Mouse (Mus musculus): ENCODE data around the gene Asic2. TPM values are rescaled to one million over a fixed set of nuclear protein-coding genes. Genes with fewer than 3 reads are reported as not detected.
A peak's percentile ranks its signal among the peaks of the same experiment; 100 is the strongest.

Gene Asic2
- polyA plus RNA-seq, 1 experiment from 2014 or later: 7.7 TPM

DNA sequence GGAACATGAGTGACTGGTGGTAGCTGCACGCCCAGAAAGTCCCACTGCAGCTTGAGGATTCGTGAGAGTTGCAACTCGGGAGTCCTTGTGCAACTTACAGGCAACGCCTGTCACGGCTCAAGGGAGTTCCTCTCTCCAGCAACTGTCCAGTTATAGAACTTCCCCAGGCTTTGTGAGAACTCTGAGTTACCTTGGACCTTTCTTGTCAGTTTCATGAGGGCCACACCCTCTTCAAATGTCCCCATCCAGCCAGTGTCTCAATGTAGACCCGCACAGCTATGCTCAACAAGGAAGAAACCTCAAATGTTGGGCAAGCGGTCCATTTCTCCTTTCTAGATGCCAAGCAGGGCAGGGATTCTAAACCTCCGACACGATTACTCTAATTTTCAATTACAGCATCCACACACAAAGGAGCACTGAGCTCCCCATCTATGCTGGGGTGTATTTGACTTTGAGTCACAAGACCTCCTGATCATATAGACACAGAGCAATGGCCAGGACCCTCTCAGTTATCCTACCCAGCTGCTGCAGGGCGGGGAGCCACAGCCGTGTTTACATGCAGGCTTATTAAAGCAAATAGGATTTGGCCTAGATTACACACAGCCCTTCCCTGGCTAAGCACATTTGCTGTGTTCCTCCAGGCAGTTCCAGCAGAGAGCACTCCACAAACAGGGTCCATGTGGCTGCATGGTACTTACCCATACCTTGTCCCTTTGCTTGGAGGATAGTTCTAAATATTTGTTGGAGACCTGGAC is 161.2 kb downstream of the Asic2 start:
- no peak overlapping the region for H3K4me2 ChIP-seq
- H3K9ac ChIP-seq: no peak overlapping the region
- no peaks in the 10 kb centered on the region for H3K9me3 ChIP-seq
- no peaks in the 10 kb centered on the region for H3K27me3 ChIP-seq
- 85% methylated on average over 11 of the region's 11 CpGs for WGBS
- no peaks in the 10 kb centered on the region for H3K36me3 ChIP-seq
- no peak overlapping the region for H3K4me3 ChIP-seq
- no peaks in the 10 kb centered on the region for H3K4me1 ChIP-seq (replicated peaks)
- no peak overlapping the region for H3K27ac ChIP-seq
- ATAC-seq (ENCODE audit: low FRiP score): no peak

GRCm38 (mm10) chr11:81803544-81803943 is 164.7 kb downstream of the Asic2 start:
- Histone ChIP-seq H3K4me2 (no peak overlapping the region), H3K4me1 (replicated peaks) (no peaks in the 10 kb centered on the region), H3K27me3 (no peaks in the 10 kb centered on the region), H3K9ac (no peak overlapping the region), H3K36me3 (no peaks in the 10 kb centered on the region), H3K27ac (no peak overlapping the region), H3K9me3 (no peaks in the 10 kb centered on the region), H3K4me3 (no peak overlapping the region)
- no peak for ATAC-seq (ENCODE audit: low FRiP score)
- WGBS: 15% methylated on average over 2 of the region's 2 CpGs

- Histone ChIP-seq H3K4me3 (no peak overlapping the region), H3K9me3 (no peaks in the 10 kb centered on the region), H3K4me1 (replicated peaks) (no peaks in the 10 kb centered on the region), H3K36me3 (no peaks in the 10 kb centered on the region), H3K27me3 (0 out of 2 replicates have a peak, but pooled peaks cover 8% of the 10 kb centered on the region), H3K27ac (no peak overlapping the region), H3K4me2 (no peak overlapping the region), H3K9ac (no peak overlapping the region)
- 70% methylated on average over 1 of the region's 1 CpGs for WGBS
- ATAC-seq (ENCODE audit: low FRiP score): no peak
These were observed 165.6 kb downstream of the Asic2 start for GRCm38 (mm10) chr11:81802614-81803013.

GRCm38 (mm10) chr11:81800899-81801298 is 167.4 kb downstream of the Asic2 start:
- ATAC-seq (ENCODE audit: low FRiP score): no peak
- 78% methylated on average over 4 of the region's 4 CpGs for WGBS

GRCm38 (mm10) chr11:81793588-81793987 is 174.7 kb downstream of the Asic2 start:
- H3K9me3 ChIP-seq: no peaks in the 10 kb centered on the region
- H3K9ac ChIP-seq: no peak overlapping the region
- H3K36me3 ChIP-seq: no peaks in the 10 kb centered on the region
- H3K4me1 ChIP-seq (replicated peaks): peaks cover 8% of the 10 kb centered on the region; the same call in 1 of the 2 replicates
- ATAC-seq (ENCODE audit: low FRiP score): no peak
- WGBS: 64% methylated on average over 2 of the region's 2 CpGs
- no peak overlapping the region for H3K4me2 ChIP-seq
- 0 out of 2 replicates have a peak, but pooled peaks cover 11% of the 10 kb centered on the region for H3K27me3 ChIP-seq
- no peak overlapping the region for H3K4me3 ChIP-seq
- no peak overlapping the region for H3K27ac ChIP-seq

More at GRCm38 (mm10) chr11:81800899-81801298, 167.4 kb downstream of the Asic2 start:
- no peak overlapping the region for H3K27ac ChIP-seq
- no peaks in the 10 kb centered on the region for H3K36me3 ChIP-seq
- no peaks in the 10 kb centered on the region for H3K9me3 ChIP-seq
- no peak overlapping the region for H3K4me2 ChIP-seq
- no peak overlapping the region for H3K4me3 ChIP-seq
- H3K9ac ChIP-seq: no peak overlapping the region
- H3K27me3 ChIP-seq: 0 out of 2 replicates have a peak, but pooled peaks cover 9% of the 10 kb centered on the region
- peaks cover 8% of the 10 kb centered on the region; the same call in 1 of the 2 replicates for H3K4me1 ChIP-seq (replicated peaks)

GRCm38 (mm10) chr11:81791579-81791978 is 176.7 kb downstream of the Asic2 start:
- 0 out of 2 replicates have a peak, but pooled peaks cover 2% of the 10 kb centered on the region for H3K27me3 ChIP-seq
- no peaks in the 10 kb centered on the region for H3K36me3 ChIP-seq
- 59% methylated on average over 1 of the region's 1 CpGs for WGBS
- H3K9me3 ChIP-seq: no peaks in the 10 kb centered on the region
- 0 out of 2 replicates have a peak, but pooled peaks cover under 1% of the 10 kb centered on the region for H3K4me1 ChIP-seq (replicated peaks)
- H3K27ac ChIP-seq: no peak overlapping the region
- no peak overlapping the region for H3K9ac ChIP-seq
- H3K4me2 ChIP-seq: no peak overlapping the region
- no peak for ATAC-seq (ENCODE audit: low FRiP score)
- no peak overlapping the region for H3K4me3 ChIP-seq

DNA sequence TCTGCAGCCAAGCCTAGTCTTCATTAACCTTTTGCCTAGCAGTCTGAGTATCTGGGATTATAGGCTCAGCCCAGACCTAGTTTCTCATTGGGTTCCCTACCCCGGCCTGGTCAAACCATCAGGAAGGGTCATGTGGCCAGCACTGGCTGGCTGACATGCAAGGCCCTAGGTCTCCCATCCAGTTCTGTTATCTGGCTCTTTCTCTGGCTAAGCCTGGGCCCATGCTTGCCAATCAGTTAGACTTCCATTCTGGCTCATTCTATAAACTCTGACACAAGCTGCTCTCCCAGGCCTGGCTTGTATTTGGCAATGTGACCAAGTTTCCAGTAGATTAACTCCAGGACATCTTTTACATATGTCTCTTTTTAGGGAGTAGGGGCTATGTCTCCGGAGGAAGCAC is 187.7 kb downstream of the Asic2 start:
- H3K4me3 ChIP-seq: no peak overlapping the region
- no peaks in the 10 kb centered on the region for H3K4me1 ChIP-seq (replicated peaks)
- H3K36me3 ChIP-seq: no peaks in the 10 kb centered on the region
- ATAC-seq (ENCODE audit: low FRiP score): no peak
- WGBS: 89% methylated on average over 2 of the region's 2 CpGs
- peaks cover 14% of the 10 kb centered on the region for H3K27me3 ChIP-seq
- no peaks in the 10 kb centered on the region for H3K9me3 ChIP-seq
- H3K4me2 ChIP-seq: no peak overlapping the region
- H3K9ac ChIP-seq: no peak overlapping the region
- no peak overlapping the region for H3K27ac ChIP-seq

DNA sequence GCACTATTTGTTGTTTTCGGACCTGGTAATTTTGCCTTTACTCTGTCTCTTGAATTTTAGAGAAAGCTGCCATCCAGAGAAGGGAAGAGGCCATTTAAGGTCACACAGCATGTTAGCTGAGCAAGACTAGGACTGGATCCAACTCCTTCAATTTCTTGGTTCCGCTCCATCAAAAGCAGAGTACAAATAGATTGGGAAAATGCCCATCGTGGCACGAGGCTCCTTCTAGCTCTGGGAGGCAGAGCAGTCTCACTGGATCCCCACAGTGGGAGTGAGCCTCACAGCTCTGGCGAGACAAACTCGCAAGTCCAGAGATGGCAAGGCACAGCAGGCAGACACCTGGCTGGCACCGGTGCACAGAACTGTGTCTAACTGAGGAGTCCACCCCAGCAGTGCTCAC is 188.4 kb downstream of the Asic2 start:
- Histone ChIP-seq H3K27ac (no peak overlapping the region), H3K9me3 (no peaks in the 10 kb centered on the region), H3K27me3 (peaks cover 21% of the 10 kb centered on the region), H3K4me2 (no peak overlapping the region), H3K4me1 (replicated peaks) (no peaks in the 10 kb centered on the region), H3K36me3 (no peaks in the 10 kb centered on the region), H3K9ac (no peak overlapping the region), H3K4me3 (no peak overlapping the region)
- ATAC-seq (ENCODE audit: low FRiP score): no peak
- WGBS: 73% methylated on average over 7 of the region's 7 CpGs

DNA sequence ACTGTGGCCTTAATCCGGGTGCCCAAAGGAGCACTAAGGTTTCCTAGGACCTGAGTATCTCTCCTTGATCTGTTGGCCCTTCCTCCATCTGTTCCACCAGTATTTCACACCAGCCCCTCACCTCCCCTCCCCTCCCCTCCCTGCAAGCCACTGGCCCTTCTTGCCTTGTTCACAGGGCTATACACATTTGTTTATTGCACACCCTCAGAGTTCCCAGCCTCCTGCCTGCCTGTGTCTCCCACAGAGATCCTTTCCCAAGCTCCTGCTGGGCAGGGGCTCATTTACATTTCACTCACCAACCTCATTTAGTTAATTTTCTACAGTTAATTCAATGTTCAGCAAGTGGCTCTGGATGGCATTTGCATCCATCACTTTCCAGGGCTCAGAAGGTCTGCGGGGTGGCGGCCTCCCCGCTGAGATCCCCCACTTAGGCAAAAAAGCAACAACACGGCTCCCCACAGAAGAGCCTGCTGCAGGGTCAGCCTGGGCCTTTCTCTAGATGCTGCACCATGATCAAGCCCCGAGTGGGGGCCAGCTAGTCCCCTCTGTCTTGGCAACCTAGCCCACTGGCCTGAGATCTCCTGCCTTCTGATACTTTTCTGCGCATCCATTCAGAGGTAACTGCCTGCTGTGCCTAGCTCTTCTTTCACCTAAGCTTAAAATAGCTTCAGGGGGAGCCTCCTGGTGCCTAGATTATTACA is 196.9 kb downstream of the Asic2 start:
- WGBS: 3% methylated on average over 7 of the region's 7 CpGs
- peaks cover 27% of the 10 kb centered on the region for H3K4me1 ChIP-seq (replicated peaks)
- peak; percentile 50 for ATAC-seq (ENCODE audit: low FRiP score)
- H3K9ac ChIP-seq: no peak overlapping the region
- peaks cover 34% of the 10 kb centered on the region for H3K27me3 ChIP-seq
- H3K4me2 ChIP-seq: no peak overlapping the region
- no peaks in the 10 kb centered on the region for H3K36me3 ChIP-seq
- no peaks in the 10 kb centered on the region for H3K9me3 ChIP-seq
- H3K27ac ChIP-seq: no peak overlapping the region; the same call in 1 of the 2 replicates
- H3K4me3 ChIP-seq: no peak overlapping the region

GRCm38 (mm10) chr11:81769691-81770260 is 198.5 kb downstream of the Asic2 start:
- WGBS: 70% methylated on average over 5 of the region's 5 CpGs
- Histone ChIP-seq H3K27me3 (peaks cover 28% of the 10 kb centered on the region), H3K36me3 (no peaks in the 10 kb centered on the region), H3K4me2 (no peak overlapping the region), H3K27ac (no peak overlapping the region), H3K9ac (no peak overlapping the region), H3K4me3 (no peak overlapping the region), H3K9me3 (no peaks in the 10 kb centered on the region), H3K4me1 (replicated peaks) (peaks cover 27% of the 10 kb centered on the region)
- no peak for ATAC-seq (ENCODE audit: low FRiP score)

GRCm38 (mm10) chr11:81768305-81768704 is 200.0 kb downstream of the Asic2 start:
- no peak; the same call in 1 of the 2 replicates for ATAC-seq (ENCODE audit: low FRiP score)
- peak overlapping the region; percentile 48 for H3K27ac ChIP-seq
- no peak overlapping the region for H3K9ac ChIP-seq
- 95% methylated on average over 2 of the region's 2 CpGs for WGBS
- no peaks in the 10 kb centered on the region for H3K36me3 ChIP-seq
- no peak overlapping the region for H3K4me3 ChIP-seq
- H3K4me1 ChIP-seq (replicated peaks): peaks cover 27% of the 10 kb centered on the region
- H3K27me3 ChIP-seq: peaks cover 23% of the 10 kb centered on the region; the same call in 1 of the 2 replicates
- H3K9me3 ChIP-seq: no peaks in the 10 kb centered on the region
- no peak overlapping the region for H3K4me2 ChIP-seq

DNA sequence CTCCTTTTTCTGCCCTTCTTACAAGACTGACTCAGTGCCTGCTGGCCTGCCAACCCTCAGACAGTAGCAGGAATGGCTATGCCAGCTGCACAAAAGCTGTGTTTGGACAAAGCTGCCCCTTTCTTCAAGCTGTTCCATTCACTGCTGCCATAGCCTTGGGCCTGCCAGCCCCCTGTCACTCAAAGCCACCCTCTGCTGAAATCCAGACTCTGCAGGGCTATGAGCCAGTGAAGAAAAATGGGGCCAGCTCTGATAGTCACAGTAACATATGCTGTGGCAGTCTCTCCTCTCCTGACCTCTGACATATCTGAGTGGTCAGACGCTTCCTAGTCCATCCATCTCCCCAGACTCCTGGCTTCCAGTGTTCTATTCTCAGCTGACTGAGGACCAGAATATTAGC is 200.5 kb downstream of the Asic2 start:
- WGBS: 43% methylated on average over 1 of the region's 1 CpGs
- Histone ChIP-seq H3K36me3 (no peaks in the 10 kb centered on the region), H3K4me2 (no peak overlapping the region), H3K27me3 (peaks cover 19% of the 10 kb centered on the region; the same call in 1 of the 2 replicates), H3K4me1 (replicated peaks) (peaks cover 27% of the 10 kb centered on the region), H3K9ac (no peak overlapping the region), H3K27ac (peak overlapping the region; percentile 48), H3K4me3 (no peak overlapping the region), H3K9me3 (no peaks in the 10 kb centered on the region)
- peak; percentile 69 for ATAC-seq (ENCODE audit: low FRiP score)
